9 mouse cellular contexts compared by ENCODE assay signal in the genomic region with DNA sequence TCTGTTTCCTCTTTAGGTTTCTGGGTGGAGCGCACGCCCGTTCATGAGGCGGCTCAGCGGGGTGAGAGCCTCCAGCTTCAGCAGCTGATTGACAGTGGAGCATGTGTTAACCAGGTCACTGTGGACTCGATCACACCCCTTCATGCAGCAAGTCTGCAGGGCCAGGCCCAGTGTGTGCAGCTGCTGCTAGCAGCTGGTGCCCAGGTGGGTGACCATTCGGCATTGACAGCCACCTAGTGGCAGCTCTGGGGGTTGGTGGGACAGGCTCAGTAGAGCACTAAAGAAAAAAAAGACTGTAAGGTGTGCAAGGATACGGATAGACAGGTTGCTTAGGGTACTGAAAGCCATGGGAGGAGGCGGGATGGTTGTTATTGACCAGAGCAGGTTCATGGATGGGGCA. TPM values are rescaled to one million over a fixed set of nuclear protein-coding genes. Genes with fewer than 3 reads are reported as not detected.
A peak's percentile ranks its signal among the peaks of the same experiment; 100 is the strongest.
DNase-seq lines count a peak whose midpoint lies in the region; ATAC-seq lines count a peak whose summit lies in the region.
"Had no signal": no experiment of that assay in that cellular context is flagged by ENCODE, and none has a peak within 500 bp of the region (broad histone marks: within the 10 kb centered on the region; RNA-seq: fewer than 3 reads in every experiment).

No protein-coding gene starts in this region.

- H3K9ac ChIP-seq in kidney, embryonic 16.5 days (replicated peaks; ENCODE audit: low read length) = no peak overlapping the region
- H3K9ac ChIP-seq: limb, embryonic 12.5 days had no signal

- peaks cover 3% of the 10 kb centered on the region; the same call in 1 of the 2 replicates for H3K9me3 ChIP-seq in kidney, embryonic 16.5 days (ENCODE audit: low read length)
- H3K9me3 ChIP-seq: limb, embryonic 12.5 days had no signal

- 82% methylated on average over 9 of the region's 9 CpGs for WGBS in kidney, embryonic 16.5 days

- no peaks in the 10 kb centered on the region for H3K4me1 ChIP-seq in kidney, embryonic 16.5 days (ENCODE audit: insufficient read depth, low read length)
- H3K4me1 ChIP-seq: limb, embryonic 12.5 days had no signal

- H3K36me3 ChIP-seq in kidney, embryonic 16.5 days (ENCODE audit: insufficient read depth, low read length) = peaks cover 3% of the 10 kb centered on the region; the same call in 1 of the 2 replicates

- no peak overlapping the region for H3K4me2 ChIP-seq in kidney, embryonic 16.5 days (replicated peaks; ENCODE audit: low read depth, low read length)
- H3K4me2 ChIP-seq: limb, embryonic 12.5 days had no signal

- H3K4me3 ChIP-seq in kidney, embryonic 16.5 days (ENCODE audit: low read length) = no peak overlapping the region
- H3K4me3 ChIP-seq: limb, embryonic 12.5 days had no signal

- ATAC-seq in kidney, embryonic 16.5 days (ENCODE audit: low FRiP score, low TSS enrichment) = peak; percentile 50; the same call in 1 of the 2 replicates

- H3K27me3 ChIP-seq in kidney, embryonic 16.5 days (ENCODE audit: insufficient read depth, low read length) = no peaks in the 10 kb centered on the region
- H3K27me3 ChIP-seq: limb, embryonic 12.5 days had no signal

- no peak overlapping the region for H3K27ac ChIP-seq in kidney, embryonic 16.5 days (ENCODE audit: low read length)
- H3K27ac ChIP-seq: limb, embryonic 12.5 days had no signal

- DNase-seq in adrenal gland, postnatal 10 days = peak; percentile 28
- DNase-seq in adrenal gland, adult 2 months = no peak
- peak; percentile 28 to 31 for DNase-seq in urinary bladder, postnatal 36 days (ENCODE audit: low spot score in 2 of 2)
- DNase-seq in urinary bladder, adult 2 months (ENCODE audit: low spot score) = no peak
- peak; percentile 73 for DNase-seq in lung, postnatal 36 days
- DNase-seq in testis, postnatal 10 days (ENCODE audit: low spot score) = peak; percentile 53
- no peak for DNase-seq in right cerebral cortex, postnatal 4 days

RNA-seq across cellular contexts. Expression of a gene that starts 8.2 kb away (rescaled TPM):
- 10 to 100 TPM; 11.1 to 12.4 TPM for total RNA-seq in adrenal gland, postnatal 10 days (2021)
- 10 to 100 TPM; 13.5 to 15.9 TPM for total RNA-seq in adrenal gland, adult 2 months (2021)
- 19.8 and 21.0 TPM in 2 replicates for polyA plus RNA-seq in adrenal gland, adult 2 months (2012; rRNA removed)
- 19.5 and 20.6 TPM in 2 replicates for polyA plus RNA-seq in urinary bladder, adult 2 months (2012; rRNA removed)
- polyA plus RNA-seq in kidney, embryonic 16.5 days (2015; fragmentation: Nextera tagmentation; extraction: Ambion mirVana) = 16.0 and 19.8 TPM in 2 replicates

RNA-seq across cellular contexts. Expression of a gene that starts 31.1 kb away (rescaled TPM):
- total RNA-seq in adrenal gland, postnatal 10 days (2021) = 10 to 100 TPM; 18.7 to 27.2 TPM
- 10 to 100 TPM; 16.9 to 29.0 TPM for total RNA-seq in adrenal gland, adult 2 months (2021)
- polyA plus RNA-seq in adrenal gland, adult 2 months (2012; rRNA removed) = 0.88 and 1.4 TPM in 2 replicates
- polyA plus RNA-seq in urinary bladder, adult 2 months (2012; rRNA removed) = 14.1 and 16.1 TPM in 2 replicates
- polyA plus RNA-seq in kidney, embryonic 16.5 days (2015; fragmentation: Nextera tagmentation; extraction: Ambion mirVana) = 12.7 and 15.5 TPM in 2 replicates

Comparison
In these comparisons a context has a peak if more than half of its experiments do, and no peak if none do; other contexts are left out.
1. DNase-seq: peak in adrenal gland, postnatal 10 days (single experiment), urinary bladder, postnatal 36 days (2 of 2), lung, postnatal 36 days (single experiment) and testis, postnatal 10 days (single experiment); none in adrenal gland, adult 2 months (single experiment), urinary bladder, adult 2 months (single experiment) and right cerebral cortex, postnatal 4 days (single experiment).